Mouse (Mus musculus) G1E (cell line): ENCODE results near the gene Kazald1.

ENCODE experiments used
- CTCF ChIP-seq: IDR thresholded peaks from 2 replicates; pipeline ENCODE4 v1.5.1; 2012; ENCODE audit warnings: low read depth, low read length, inconsistent platforms, mixed read lengths
- GATA1 ChIP-seq: IDR thresholded peaks from 2 replicates; pipeline ENCODE4 v1.6.1; 2012; ENCODE audit warnings: borderline replicate concordance, low read length, inconsistent platforms, mixed read lengths
- POLR2AphosphoS5 ChIP-seq: IDR thresholded peaks from 2 replicates; pipeline ENCODE4 v1.6.1; 2012; ENCODE audit warnings: low read depth, low read length, inconsistent platforms; ENCODE audit not compliant: insufficient replicate concordance
- TAL1 ChIP-seq: conservative IDR thresholded peaks from 2 replicates; pipeline ENCODE4 v1.6.1; 2012; ENCODE audit warnings: low read depth, low read length, inconsistent platforms, mixed read lengths

DNA sequence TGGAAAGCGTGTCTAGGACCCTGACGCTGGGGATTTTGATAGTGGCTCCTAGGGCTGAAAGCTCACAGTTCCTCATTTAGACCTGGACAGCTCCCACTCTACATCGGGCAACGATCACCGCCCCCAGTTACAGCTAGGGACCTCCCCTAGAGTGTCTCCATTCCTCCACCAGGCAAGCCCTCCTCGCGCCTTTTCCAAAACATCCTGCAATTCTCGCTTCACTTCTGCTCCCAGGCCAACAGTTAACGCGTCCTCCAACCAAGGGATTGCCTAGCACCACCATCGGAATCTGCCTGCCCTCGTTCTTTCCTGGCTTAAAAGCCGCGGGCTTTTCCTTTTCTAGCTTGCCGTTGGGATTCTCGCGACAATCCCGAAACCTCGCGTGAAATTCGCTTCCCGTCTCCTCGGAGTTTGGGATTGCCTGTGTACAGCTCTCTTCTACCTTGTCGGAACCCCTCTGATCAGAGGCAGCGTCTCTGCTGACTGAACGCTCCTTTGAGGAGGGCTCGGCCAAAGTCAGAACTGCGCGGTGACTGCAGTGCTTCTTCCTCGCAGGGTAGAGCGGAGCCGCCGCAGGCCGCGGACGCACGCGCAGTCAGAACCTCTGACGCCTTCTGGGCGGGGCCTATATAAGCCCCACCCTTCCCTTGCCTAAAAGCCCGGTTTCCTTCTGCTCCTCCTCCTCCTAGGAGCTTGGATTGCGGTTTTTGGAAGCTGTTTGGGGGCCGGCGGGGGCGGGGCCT, at the start of gene Kazald1:
- TF ChIP-seq TAL1 (no peak), CTCF (no peak), POLR2AphosphoS5 (0 out of 2 replicates have a peak, but pooled peaks have one; percentile 60), GATA1 (no peak)
